ENCODE assay signal across 21 mouse cellular contexts in the genomic region with DNA sequence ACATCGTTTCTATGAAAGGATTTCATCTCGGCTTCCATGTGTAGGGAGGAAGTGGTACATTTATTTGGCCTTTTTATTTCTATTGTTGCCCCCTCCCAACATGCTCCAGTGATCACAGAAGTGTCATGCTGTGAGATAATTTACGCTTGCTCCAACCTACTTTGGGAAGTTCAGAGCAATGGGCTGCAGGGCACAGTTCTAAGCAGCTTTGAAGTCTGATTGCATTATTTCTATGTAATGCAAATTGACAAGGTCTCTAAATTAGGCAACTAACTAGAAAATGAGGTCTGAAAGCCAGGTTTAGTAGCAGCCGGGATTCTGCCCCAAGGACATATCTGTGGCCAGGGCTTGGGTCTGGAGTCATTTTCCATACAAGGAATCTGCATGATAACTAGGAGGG.
DNase-seq lines count a peak whose midpoint lies in the region; ATAC-seq and TF ChIP-seq lines count a peak whose summit lies in the region.
"Had no signal": no experiment of that assay in that cellular context is flagged by ENCODE, and none has a peak within 500 bp of the region (broad histone marks: within the 10 kb centered on the region; RNA-seq: fewer than 3 reads in every experiment).

No protein-coding gene starts in this region.

- no peak overlapping the region for H3K9ac ChIP-seq in hindbrain, embryonic 11.5 days (ENCODE audit: low read depth, low read length)
- no peak overlapping the region for H3K9ac ChIP-seq in midbrain, embryonic 11.5 days (ENCODE audit: low read length)
- H3K9ac ChIP-seq in midbrain, postnatal 0 days (replicated peaks; ENCODE audit: low read length, poor library complexity, severe bottlenecking), result no peak overlapping the region
- H3K9ac ChIP-seq: embryonic facial prominence, embryonic 12.5 days; heart, embryonic 12.5 days; hindbrain, embryonic 15.5 days; intestine, embryonic 15.5 days; neural tube, embryonic 15.5 days; stomach, embryonic 15.5 days had no signal

- WGBS in hindbrain, embryonic 10.5 days, result 29% methylated on average over 4 of the region's 4 CpGs
- 22% methylated on average over 4 of the region's 4 CpGs for WGBS in hindbrain, embryonic 11.5 days
- 20% methylated on average over 4 of the region's 4 CpGs for WGBS in midbrain, embryonic 11.5 days
- 21% methylated on average over 4 of the region's 4 CpGs for WGBS in midbrain, postnatal 0 days

- H3K4me1 ChIP-seq in hindbrain, embryonic 10.5 days (replicated peaks), result peaks cover 43% of the 10 kb centered on the region
- H3K4me1 ChIP-seq in hindbrain, embryonic 11.5 days (replicated peaks; ENCODE audit: control insufficient read depth, insufficient read depth, low read length), result peaks cover 3% of the 10 kb centered on the region
- peaks cover 27% of the 10 kb centered on the region for H3K4me1 ChIP-seq in midbrain, embryonic 11.5 days (ENCODE audit: control insufficient read depth, insufficient read depth, low read length)
- H3K4me1 ChIP-seq in midbrain, postnatal 0 days (ENCODE audit: insufficient read depth, low read length), result peaks cover 13% of the 10 kb centered on the region
- H3K4me1 ChIP-seq: intestine, embryonic 15.5 days; stomach, embryonic 15.5 days had no signal

- peak overlapping the region; percentile 91 for H3K27ac ChIP-seq in hindbrain, embryonic 10.5 days
- H3K27ac ChIP-seq in hindbrain, embryonic 11.5 days (ENCODE audit: low read depth, low read length), result no peak overlapping the region; the same call in 1 of the 2 replicates
- H3K27ac ChIP-seq in midbrain, embryonic 11.5 days (ENCODE audit: low read depth, low read length), result peak overlapping the region; percentile 94; the same call in 1 of the 2 replicates
- H3K27ac ChIP-seq in midbrain, postnatal 0 days (ENCODE audit: low read depth, low read length), result no peak overlapping the region
- H3K27ac ChIP-seq in layer of hippocampus, adult 2 months, result no peak overlapping the region
- H3K27ac ChIP-seq: embryonic facial prominence, embryonic 12.5 days; hindbrain, embryonic 15.5 days; intestine, embryonic 15.5 days; macrophage; neural tube, embryonic 15.5 days; stomach, embryonic 15.5 days had no signal

- peaks cover 4% of the 10 kb centered on the region; the same call in 1 of the 2 replicates for H3K9me3 ChIP-seq in hindbrain, embryonic 10.5 days
- H3K9me3 ChIP-seq in hindbrain, embryonic 11.5 days (ENCODE audit: control insufficient read depth, low read length), result no peaks in the 10 kb centered on the region
- peaks cover 3% of the 10 kb centered on the region for H3K9me3 ChIP-seq in midbrain, embryonic 11.5 days (ENCODE audit: control insufficient read depth, low read length)
- no peaks in the 10 kb centered on the region for H3K9me3 ChIP-seq in midbrain, postnatal 0 days (ENCODE audit: low read length)
- H3K9me3 ChIP-seq: embryonic facial prominence, embryonic 12.5 days; heart, embryonic 12.5 days; hindbrain, embryonic 15.5 days; intestine, embryonic 15.5 days; neural tube, embryonic 15.5 days; stomach, embryonic 15.5 days had no signal

- no peaks in the 10 kb centered on the region for H3K27me3 ChIP-seq in hindbrain, embryonic 10.5 days (ENCODE audit: insufficient read depth, poor library complexity, severe bottlenecking)
- H3K27me3 ChIP-seq in hindbrain, embryonic 11.5 days (ENCODE audit: control insufficient read depth, insufficient read depth, low read length), result no peaks in the 10 kb centered on the region
- no peaks in the 10 kb centered on the region for H3K27me3 ChIP-seq in midbrain, embryonic 11.5 days (ENCODE audit: control insufficient read depth, insufficient read depth, low read length)
- H3K27me3 ChIP-seq in midbrain, postnatal 0 days (ENCODE audit: insufficient read depth, low read length), result no peaks in the 10 kb centered on the region
- H3K27me3 ChIP-seq: heart, embryonic 12.5 days; hindbrain, embryonic 15.5 days; intestine, embryonic 15.5 days; neural tube, embryonic 15.5 days; stomach, embryonic 15.5 days had no signal

- intact Hi-C loops in gastrocnemius, postnatal 36 days (cut with DNase I), result no loop called here

- no peak overlapping the region for H3K4me3 ChIP-seq in hindbrain, embryonic 10.5 days
- no peak overlapping the region for H3K4me3 ChIP-seq in hindbrain, embryonic 11.5 days (ENCODE audit: low read depth, low read length)
- H3K4me3 ChIP-seq in midbrain, embryonic 11.5 days (ENCODE audit: low read depth, low read length), result no peak overlapping the region
- H3K4me3 ChIP-seq in midbrain, postnatal 0 days (ENCODE audit: low read depth, low read length), result no peak overlapping the region
- no peak overlapping the region for H3K4me3 ChIP-seq in layer of hippocampus, adult 2 months
- H3K4me3 ChIP-seq: embryonic facial prominence, embryonic 12.5 days; heart, embryonic 12.5 days; hindbrain, embryonic 15.5 days; intestine, embryonic 15.5 days; neural tube, embryonic 15.5 days; stomach, embryonic 15.5 days had no signal

- no peak overlapping the region for H3K4me2 ChIP-seq in hindbrain, embryonic 11.5 days (replicated peaks; ENCODE audit: low read depth, low read length)
- H3K4me2 ChIP-seq in midbrain, embryonic 11.5 days, result no peak overlapping the region
- H3K4me2 ChIP-seq in midbrain, postnatal 0 days (ENCODE audit: low read depth, low read length, poor library complexity, severe bottlenecking), result no peak overlapping the region
- H3K4me2 ChIP-seq: embryonic facial prominence, embryonic 12.5 days; heart, embryonic 12.5 days; hindbrain, embryonic 15.5 days; intestine, embryonic 15.5 days; neural tube, embryonic 15.5 days; stomach, embryonic 15.5 days had no signal

- TF ChIP-seq CTCF in midbrain, postnatal 0 days (IDR thresholded peaks at IDR 0.05), result no peak
- TF ChIP-seq CTCF in layer of hippocampus, adult 2 months (conservative IDR thresholded peaks at IDR 0.05), result no peak

- ATAC-seq in hindbrain, embryonic 11.5 days (ENCODE audit: low FRiP score), result no peak
- no peak for ATAC-seq in midbrain, embryonic 11.5 days (ENCODE audit: low FRiP score)
- ATAC-seq in midbrain, postnatal 0 days (ENCODE audit: low FRiP score), result peak; percentile 54; the same call in 1 of the 2 replicates
- no peak for ATAC-seq in frontal cortex, adult (ENCODE audit: low TSS enrichment)
- ATAC-seq: intestine, embryonic 15.5 days had no signal

- DNase-seq in hindbrain, embryonic 10.5 days (ENCODE audit: low spot score), result no peak
- no peak for DNase-seq in hindbrain, embryonic 11.5 days (ENCODE audit: low spot score)
- peak; percentile 29 for DNase-seq in embryo, embryonic 11 days
- no peak for DNase-seq in midbrain, embryonic 11.5 days (ENCODE audit: low spot score, missing footprints)
- peak; percentile 10 for DNase-seq in midbrain, postnatal 0 days (ENCODE audit: low spot score)
- DNase-seq in gastrocnemius, postnatal 36 days, result no peak
- no peak for DNase-seq in layer of hippocampus, adult 2 months (ENCODE audit: low spot score in 2 of 2)
- DNase-seq: adrenal gland, postnatal 10 days; cerebellum, adult 8-10 months; heart, postnatal 10 days; kidney, adult 8-10 months; kidney, postnatal 10 days; thymus, postnatal 25 days had no signal

- no peaks in the 10 kb centered on the region for H3K36me3 ChIP-seq in hindbrain, embryonic 10.5 days
- H3K36me3 ChIP-seq in hindbrain, embryonic 11.5 days (ENCODE audit: control insufficient read depth, insufficient read depth, low read length), result no peaks in the 10 kb centered on the region
- no peaks in the 10 kb centered on the region for H3K36me3 ChIP-seq in midbrain, embryonic 11.5 days (ENCODE audit: control insufficient read depth, insufficient read depth, low read length)
- no peaks in the 10 kb centered on the region for H3K36me3 ChIP-seq in midbrain, postnatal 0 days (ENCODE audit: insufficient read depth, low read length)
- H3K36me3 ChIP-seq: embryonic facial prominence, embryonic 12.5 days; heart, embryonic 12.5 days; hindbrain, embryonic 15.5 days; intestine, embryonic 15.5 days; neural tube, embryonic 15.5 days; stomach, embryonic 15.5 days had no signal

Comparison
In these comparisons a context has a peak if more than half of its experiments do, and no peak if none do; other contexts are left out.
1. DNase-seq: peak in embryo, embryonic 11 days (single experiment) and midbrain, postnatal 0 days (single experiment); none in hindbrain, embryonic 10.5 days (single experiment), hindbrain, embryonic 11.5 days (single experiment), midbrain, embryonic 11.5 days (single experiment), gastrocnemius, postnatal 36 days (0 of 2) and layer of hippocampus, adult 2 months (0 of 2).
2. H3K27ac ChIP-seq: peak in hindbrain, embryonic 10.5 days (single experiment) and midbrain, embryonic 11.5 days (single experiment); none in hindbrain, embryonic 11.5 days (single experiment), midbrain, postnatal 0 days (single experiment) and layer of hippocampus, adult 2 months (single experiment).